Mouse (Mus musculus) small intestine, adult 2 months (tissue): ENCODE measurements at regions not wholly inside any gene's neighbourhood (a gene's known extent, or its start where the extent isn't known, plus 50 kb on each side); places are given as distances from the start of the nearest gene placed in this dataset.

ENCODE experiments used
- CTCF ChIP-seq: fragments of 200-500 bp; IDR thresholded peaks from 2 replicates; pipeline ENCODE4 v1.5.1; 2012; ENCODE audit warnings: low read depth, mild to moderate bottlenecking, control low read depth, inconsistent platforms, low read length, moderate library complexity, mixed read lengths; ENCODE audit not compliant: insufficient replicate concordance, insufficient read length; ENCODE audit errors: extremely low read depth
- POLR2A ChIP-seq: fragments of 200-500 bp; IDR thresholded peaks from 2 replicates; pipeline ENCODE4 v1.6.1; 2012; ENCODE audit warnings: low read depth, mild to moderate bottlenecking, control low read depth, inconsistent platforms, low read length, moderate library complexity

DNA sequence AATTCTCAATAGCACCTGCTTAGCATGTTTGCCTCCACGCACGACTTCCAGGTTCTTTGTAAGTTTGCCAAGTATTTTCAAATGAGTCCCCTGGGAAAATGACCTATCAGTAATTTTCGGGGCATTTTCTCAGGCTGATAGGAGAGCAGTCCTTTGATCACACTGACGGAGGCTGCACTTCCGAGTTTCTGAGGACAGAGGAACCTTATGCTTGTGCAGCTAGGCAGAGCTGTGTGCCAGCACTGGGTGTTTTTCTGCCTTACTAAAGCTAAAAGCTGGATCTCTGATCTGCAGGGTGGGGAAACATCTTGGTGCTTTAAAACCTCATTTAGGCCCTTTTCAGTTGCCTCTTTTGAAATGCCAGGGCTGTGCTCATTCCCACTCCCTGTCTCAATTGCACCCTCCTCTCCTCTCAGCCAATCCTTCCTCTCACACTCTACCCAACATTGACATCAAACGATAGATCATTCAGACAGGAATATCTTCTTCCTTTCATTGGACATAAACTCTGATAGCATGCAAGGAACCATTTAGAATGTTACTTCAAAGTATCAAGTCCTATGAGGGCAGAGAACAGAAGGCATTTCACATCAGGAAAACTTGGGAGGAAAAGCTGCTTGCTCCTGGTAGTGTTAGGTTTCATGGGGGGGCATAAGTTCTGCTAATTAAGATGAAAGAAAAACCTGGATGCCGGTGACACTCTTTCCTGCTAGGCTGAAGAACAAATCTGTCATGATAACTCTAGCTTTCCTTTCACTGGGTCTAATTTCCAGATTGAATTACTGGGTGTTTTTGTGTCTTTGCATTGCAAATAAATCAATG is 95.3 kb downstream of the Lurap1l start:
- TF ChIP-seq CTCF (no peak), POLR2A (no peak)
